Mouse (Mus musculus): Measurements from ENCODE around the gene Mapk7.

The Mapk7 gene

GRCm38 (mm10) chr11:61492749-61493401, 1.3 kb downstream of the Mapk7 start:
- in situ Hi-C loops (cut with MboI; ENCODE audit: unreplicated experiment in 2 of 2), result loop anchor here in 1 of 2 experiments (10.0 kb wide), 1 partner anchor 298 kb away; no protein-coding TSS in a partner anchor

GRCm38 (mm10) chr11:61490944-61491520, 3.2 kb downstream of the Mapk7 start:
- in situ Hi-C loops (cut with MboI; ENCODE audit: unreplicated experiment in 2 of 2), result loop anchor here in 1 of 2 experiments (10.0 kb wide), 1 partner anchor 296 kb away; no protein-coding TSS in a partner anchor

GRCm38 (mm10) chr11:61489874-61490273, 4.3 kb downstream of the Mapk7 start:
- in situ Hi-C loops (cut with MboI; ENCODE audit: unreplicated experiment in 2 of 2), result loop anchor here in 1 of 2 experiments (10.0 kb wide), 1 partner anchor 295 kb away; no protein-coding TSS in a partner anchor

GRCm38 (mm10) chr11:61489085-61489484, 5.1 kb downstream of the Mapk7 start:
- in situ Hi-C loops (cut with MboI; ENCODE audit: unreplicated experiment in 2 of 2), result no loop called here

- in situ Hi-C loops (cut with MboI; ENCODE audit: unreplicated experiment in 2 of 2), result no loop called here
Observed at GRCm38 (mm10) chr11:61487936-61488335, 6.3 kb downstream of the Mapk7 start.

- in situ Hi-C loops (cut with MboI; ENCODE audit: unreplicated experiment in 2 of 2), result no loop called here
Observed at GRCm38 (mm10) chr11:61487401-61487800, 6.8 kb downstream of the Mapk7 start.

GRCm38 (mm10) chr11:61486458-61487219, 7.6 kb downstream of the Mapk7 start:
- in situ Hi-C loops (cut with MboI; ENCODE audit: unreplicated experiment in 2 of 2), result no loop called here

- in situ Hi-C loops (cut with MboI; ENCODE audit: unreplicated experiment in 2 of 2), result no loop called here
Observed at GRCm38 (mm10) chr11:61485541-61486457, 8.4 kb downstream of the Mapk7 start.

GRCm38 (mm10) chr11:61484613-61485540, 9.3 kb downstream of the Mapk7 start, which contains the start of gene Mfap4:
Mfap4 (plus strand) TSS chr11:61485431.
- in situ Hi-C loops (cut with MboI; ENCODE audit: unreplicated experiment in 2 of 2), result no loop called here

GRCm38 (mm10) chr11:61484256-61484612, 10.0 kb downstream of the Mapk7 start:
- in situ Hi-C loops (cut with MboI; ENCODE audit: unreplicated experiment in 2 of 2), result no loop called here

- in situ Hi-C loops (cut with MboI; ENCODE audit: unreplicated experiment in 2 of 2), result no loop called here
Observed at GRCm38 (mm10) chr11:61483226-61483845, 10.9 kb downstream of the Mapk7 start.

GRCm38 (mm10) chr11:61481239-61482090, 12.7 kb downstream of the Mapk7 start:
- in situ Hi-C loops (cut with MboI; ENCODE audit: unreplicated experiment in 2 of 2), result no loop called here

- in situ Hi-C loops (cut with MboI; ENCODE audit: unreplicated experiment in 2 of 2), result no loop called here
Observed at GRCm38 (mm10) chr11:61478788-61479187, 15.4 kb downstream of the Mapk7 start.

- in situ Hi-C loops (cut with MboI; ENCODE audit: unreplicated experiment in 2 of 2), result no loop called here
Observed at GRCm38 (mm10) chr11:61477566-61478508, 16.4 kb downstream of the Mapk7 start.

GRCm38 (mm10) chr11:61476786-61477382, 17.3 kb downstream of the Mapk7 start:
- in situ Hi-C loops (cut with MboI; ENCODE audit: unreplicated experiment in 2 of 2), result no loop called here

GRCm38 (mm10) chr11:61473630-61474029, 20.6 kb downstream of the Mapk7 start:
- in situ Hi-C loops (cut with MboI; ENCODE audit: unreplicated experiment in 2 of 2), result no loop called here

- in situ Hi-C loops (cut with MboI; ENCODE audit: unreplicated experiment in 2 of 2), result no loop called here
Observed at GRCm38 (mm10) chr11:61470880-61471279, 23.3 kb downstream of the Mapk7 start.

All from v-Abl transformed pro-B cells (cell line).